Mouse (Mus musculus) neutrophil, adult 5-6 weeks (primary cell): ENCODE results near the gene Cabp2. TPM values are rescaled to one million over a fixed set of nuclear protein-coding genes. Genes with fewer than 3 reads are reported as not detected.
"Not testable (repeated sequence)": the region's sequence is repeated elsewhere in the genome, so short reads cannot be mapped to it uniquely, and the experiment has no call there.

Experiments used
- ATAC-seq: fragments of 151-379, 151-347 bp; 2 replicates; pipeline ENCODE4 v1.8.0; 2017; ENCODE audit warnings: mild to moderate bottlenecking, moderate TSS enrichment; ENCODE audit not compliant: insufficient number of reproducible peaks, poor library complexity, low FRiP score, severe bottlenecking; ENCODE audit errors: extremely low read depth
- total RNA-seq: library from RNA; stranded (forward); fragments of 200-1000 nt; gene quantifications from 2 replicates; pipeline ENCODE4 v1.2.3, GENCODE M21; 2017

The Cabp2 gene
- not detected in 2 replicates for total RNA-seq

DNA sequence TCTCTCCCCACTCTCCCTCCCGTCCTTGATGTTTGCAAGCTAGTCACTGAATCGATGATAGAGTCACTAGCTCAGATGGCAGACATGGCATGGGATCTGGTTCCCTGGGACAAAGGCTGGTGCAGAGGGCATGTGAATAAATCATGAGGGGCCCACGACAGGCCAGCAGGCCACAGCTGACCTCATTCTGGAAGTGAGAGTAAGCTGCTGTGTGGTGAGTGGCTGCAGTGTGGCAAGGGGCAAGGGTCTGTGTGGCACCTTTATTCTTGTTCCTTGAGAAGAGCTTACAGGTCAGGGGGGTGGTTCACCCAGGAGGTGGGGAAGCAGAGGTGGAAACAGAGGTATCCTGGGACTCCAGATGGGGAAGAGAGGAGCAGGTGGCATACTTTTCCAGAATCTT is at the start of gene Cabp2:
TSS of gene Cabp2 (plus strand) at position 185 of the 400 bp plus-strand sequence.
- ATAC-seq = no peak

- no peak for ATAC-seq
These were observed 48.7 kb upstream of the Cabp2 start for GRCm38 (mm10) chr19:4032668-4033067.

- no peak for ATAC-seq
These were observed 48.1 kb upstream of the Cabp2 start for GRCm38 (mm10) chr19:4033298-4033697.

DNA sequence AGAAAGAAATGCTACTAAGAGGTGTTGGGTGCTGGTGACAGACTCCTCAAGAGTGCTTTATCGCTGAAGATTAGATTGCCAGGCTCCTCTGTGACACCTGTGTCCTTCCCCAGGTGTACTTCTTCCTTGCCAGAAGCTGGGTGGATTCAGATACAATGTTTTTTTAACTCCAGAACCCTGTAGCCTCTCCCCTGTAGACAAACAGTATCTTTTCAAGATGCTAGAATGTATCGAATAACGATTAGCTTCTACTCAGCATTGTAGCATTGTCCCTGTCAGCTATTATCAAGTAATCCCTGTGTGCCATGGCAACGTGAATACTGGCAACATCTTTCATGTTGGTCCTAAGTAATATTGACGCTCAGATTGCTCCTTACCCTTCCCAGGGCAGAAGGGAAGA is 47.6 kb upstream of the Cabp2 start:
- no peak for ATAC-seq

GRCm38 (mm10) chr19:4036327-4037045 is 44.9 kb upstream of the Cabp2 start:
- ATAC-seq = no peak

- not testable (repeated sequence) for ATAC-seq
These were observed 44.1 kb upstream of the Cabp2 start for GRCm38 (mm10) chr19:4037154-4037787.

- ATAC-seq = peak; percentile 86
These were observed 43.6 kb upstream of the Cabp2 start, which contains the start of gene Gstp1 for GRCm38 (mm10) chr19:4037788-4038232. Gene Gstp1 (minus strand): TSS chr19:4037985.

GRCm38 (mm10) chr19:4040941-4041340 is 40.4 kb upstream of the Cabp2 start:
- ATAC-seq = not testable (repeated sequence)

- not testable (repeated sequence) for ATAC-seq
These were observed 39.9 kb upstream of the Cabp2 start for GRCm38 (mm10) chr19:4041500-4041899.

DNA sequence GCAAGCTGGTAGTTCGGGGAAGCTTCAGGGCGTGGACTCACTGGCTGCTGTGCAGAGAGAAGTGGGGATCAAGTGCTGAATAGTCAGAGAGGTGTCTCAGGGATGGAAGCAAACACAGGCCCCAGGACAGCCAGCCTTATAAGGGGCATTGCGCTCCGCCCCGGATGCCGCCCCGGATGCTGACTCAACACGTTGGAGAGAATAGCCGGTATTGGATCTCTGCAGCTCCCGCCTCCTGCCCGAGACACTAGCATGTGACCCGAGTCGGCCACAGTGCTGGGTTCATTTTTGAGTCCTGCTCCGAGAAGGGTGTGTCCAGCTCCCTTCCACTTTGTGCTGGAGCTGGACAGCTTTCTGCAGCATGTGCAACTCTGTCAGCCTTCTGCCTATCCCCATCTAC is 39.3 kb upstream of the Cabp2 start:
- no peak for ATAC-seq

DNA sequence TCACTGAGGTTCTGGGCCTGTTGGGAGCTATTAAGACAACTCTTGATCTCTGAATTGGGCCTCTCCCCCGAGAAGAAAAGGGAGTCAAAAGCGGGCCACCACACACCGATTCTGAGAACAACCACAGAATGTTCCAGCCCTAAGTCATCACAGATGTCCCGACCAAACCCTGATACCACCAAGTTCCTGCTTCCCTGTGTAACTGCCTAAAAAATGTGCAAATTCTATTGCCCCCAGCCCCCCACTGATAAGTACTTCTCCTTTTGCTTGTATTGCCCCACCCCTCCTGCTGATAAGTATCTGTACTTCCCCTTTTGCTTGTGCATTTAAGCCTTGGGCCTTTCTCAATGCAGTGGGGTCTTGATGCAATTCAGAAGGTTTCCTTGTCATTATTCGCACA is 37.3 kb upstream of the Cabp2 start:
- ATAC-seq = not testable (repeated sequence)

GRCm38 (mm10) chr19:4045966-4046865 is 35.2 kb upstream of the Cabp2 start, which contains the start of gene Gstp2:
Gene Gstp2 (minus strand): TSS chr19:4046023.
- ATAC-seq = 0 out of 2 replicates have a peak, but pooled peaks have one; percentile 17

- no peak for ATAC-seq
These were observed 34.5 kb upstream of the Cabp2 start for GRCm38 (mm10) chr19:4046866-4047254.

- peak; percentile 79 for ATAC-seq
These were observed 33.5 kb upstream of the Cabp2 start for GRCm38 (mm10) chr19:4047859-4048258.

DNA sequence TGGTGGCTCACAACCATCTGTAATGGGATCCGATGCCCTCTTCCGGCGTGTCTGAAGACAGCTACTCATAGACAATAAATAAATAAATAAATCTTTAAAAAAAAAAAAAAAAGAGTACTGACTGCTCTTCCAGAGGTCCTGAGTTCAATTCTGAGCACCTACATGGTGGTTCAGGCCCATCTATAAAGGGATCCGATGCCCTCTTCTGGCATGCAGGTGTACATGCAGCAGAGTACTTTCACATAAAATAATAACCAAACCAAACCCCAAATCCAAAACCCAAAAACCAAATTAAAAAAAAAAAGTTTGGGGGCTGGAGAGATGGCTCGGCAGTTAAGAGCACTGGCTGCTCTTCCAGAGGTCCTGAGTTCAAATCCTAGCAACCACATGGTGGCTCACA is 32.3 kb upstream of the Cabp2 start:
- ATAC-seq = not testable (repeated sequence)

GRCm38 (mm10) chr19:4051016-4051415 is 30.4 kb upstream of the Cabp2 start:
- no peak for ATAC-seq

- no peak for ATAC-seq
These were observed 29.4 kb upstream of the Cabp2 start for GRCm38 (mm10) chr19:4051741-4052515.

DNA sequence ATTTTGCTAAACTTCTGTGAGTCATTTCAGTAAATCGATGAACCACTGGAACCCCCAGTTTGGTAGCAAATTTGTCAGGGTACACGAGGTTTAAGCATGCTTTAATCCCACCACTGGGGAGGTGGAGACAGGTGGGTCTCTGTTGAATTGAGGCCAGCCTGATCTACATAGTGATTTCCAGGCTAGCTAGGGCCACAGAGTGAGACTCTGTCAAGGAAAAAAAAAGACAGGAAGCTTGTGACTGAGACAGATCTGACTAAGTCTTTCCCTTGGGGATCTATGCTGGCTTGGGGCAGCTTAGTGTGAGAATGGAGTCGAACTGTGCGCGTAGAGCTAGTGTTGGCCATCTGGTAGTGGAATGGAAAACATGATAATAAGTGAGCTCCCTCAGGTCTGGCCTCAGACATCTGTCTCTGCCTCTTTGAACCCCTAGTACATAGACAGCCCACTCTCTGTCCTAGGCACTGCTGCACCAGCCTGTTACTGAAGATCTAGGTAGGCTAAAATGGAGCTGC is 28.8 kb upstream of the Cabp2 start:
- no peak for ATAC-seq
